Mouse (Mus musculus): ENCODE data around the gene Araf. TPM values are rescaled to one million over a fixed set of nuclear protein-coding genes. Genes with fewer than 3 reads are reported as not detected.
"Not testable (repeated sequence)": the region's sequence is repeated elsewhere in the genome, so short reads cannot be mapped to it uniquely, and the experiment has no call there.

The Araf gene
- 52.9 to 87.7 TPM (median 65.5 TPM) in 3 replicates for total RNA-seq (2017)

- ATAC-seq (replicated peaks; ENCODE audit: insufficient number of reproducible peaks, low FRiP score, low TSS enrichment, poor library complexity, severe bottlenecking): no peak
Measured at GRCm38 (mm10) chrX:20797681-20798080, at the start of gene Araf. Gene Araf (plus strand): TSS chrX:20797814.

- no peak for ATAC-seq (replicated peaks; ENCODE audit: insufficient number of reproducible peaks, low FRiP score, low TSS enrichment, poor library complexity, severe bottlenecking)
Measured at GRCm38 (mm10) chrX:20748829-20749228, 48.8 kb upstream of the Araf start.

GRCm38 (mm10) chrX:20761201-20761600 is 36.4 kb upstream of the Araf start:
- no peak for ATAC-seq (replicated peaks; ENCODE audit: insufficient number of reproducible peaks, low FRiP score, low TSS enrichment, poor library complexity, severe bottlenecking)

GRCm38 (mm10) chrX:20770697-20771381 is 26.8 kb upstream of the Araf start:
- ATAC-seq (replicated peaks; ENCODE audit: insufficient number of reproducible peaks, low FRiP score, low TSS enrichment, poor library complexity, severe bottlenecking): peak; percentile 75; the same call in 1 of the 2 replicates

- ATAC-seq (replicated peaks; ENCODE audit: insufficient number of reproducible peaks, low FRiP score, low TSS enrichment, poor library complexity, severe bottlenecking): no peak
Measured at GRCm38 (mm10) chrX:20771666-20772065, 25.9 kb upstream of the Araf start.

GRCm38 (mm10) chrX:20775271-20776016 is 22.2 kb upstream of the Araf start:
- ATAC-seq (replicated peaks; ENCODE audit: insufficient number of reproducible peaks, low FRiP score, low TSS enrichment, poor library complexity, severe bottlenecking): no peak

- ATAC-seq (replicated peaks; ENCODE audit: insufficient number of reproducible peaks, low FRiP score, low TSS enrichment, poor library complexity, severe bottlenecking): no peak
Measured at GRCm38 (mm10) chrX:20777619-20778018, 20.0 kb upstream of the Araf start.

- no peak for ATAC-seq (replicated peaks; ENCODE audit: insufficient number of reproducible peaks, low FRiP score, low TSS enrichment, poor library complexity, severe bottlenecking)
Measured at GRCm38 (mm10) chrX:20787309-20787708, 10.3 kb upstream of the Araf start.

- ATAC-seq (replicated peaks; ENCODE audit: insufficient number of reproducible peaks, low FRiP score, low TSS enrichment, poor library complexity, severe bottlenecking): no peak
Measured at GRCm38 (mm10) chrX:20792417-20792816, 5.2 kb upstream of the Araf start.

- no peak for ATAC-seq (replicated peaks; ENCODE audit: insufficient number of reproducible peaks, low FRiP score, low TSS enrichment, poor library complexity, severe bottlenecking)
Measured at GRCm38 (mm10) chrX:20793230-20793629, 4.4 kb upstream of the Araf start.

GRCm38 (mm10) chrX:20794229-20794628 is 3.4 kb upstream of the Araf start:
- ATAC-seq (replicated peaks; ENCODE audit: insufficient number of reproducible peaks, low FRiP score, low TSS enrichment, poor library complexity, severe bottlenecking): no peak

GRCm38 (mm10) chrX:20798141-20798796 is 655 bp downstream of the Araf start:
- ATAC-seq (replicated peaks; ENCODE audit: insufficient number of reproducible peaks, low FRiP score, low TSS enrichment, poor library complexity, severe bottlenecking): peak; percentile 71

GRCm38 (mm10) chrX:20798797-20799147 is 1.2 kb downstream of the Araf start:
- ATAC-seq (replicated peaks; ENCODE audit: insufficient number of reproducible peaks, low FRiP score, low TSS enrichment, poor library complexity, severe bottlenecking): no peak

- no peak for ATAC-seq (replicated peaks; ENCODE audit: insufficient number of reproducible peaks, low FRiP score, low TSS enrichment, poor library complexity, severe bottlenecking)
Measured at GRCm38 (mm10) chrX:20801456-20801855, 3.8 kb downstream of the Araf start.

GRCm38 (mm10) chrX:20804301-20804700 is 6.7 kb downstream of the Araf start:
- not testable (repeated sequence) for ATAC-seq (replicated peaks; ENCODE audit: insufficient number of reproducible peaks, low FRiP score, low TSS enrichment, poor library complexity, severe bottlenecking)

GRCm38 (mm10) chrX:20806295-20806694 is 8.7 kb downstream of the Araf start:
- no peak for ATAC-seq (replicated peaks; ENCODE audit: insufficient number of reproducible peaks, low FRiP score, low TSS enrichment, poor library complexity, severe bottlenecking)

GRCm38 (mm10) chrX:20816974-20817373 is 19.4 kb downstream of the Araf start:
- ATAC-seq (replicated peaks; ENCODE audit: insufficient number of reproducible peaks, low FRiP score, low TSS enrichment, poor library complexity, severe bottlenecking): no peak

- peak; percentile 99 for ATAC-seq (replicated peaks; ENCODE audit: insufficient number of reproducible peaks, low FRiP score, low TSS enrichment, poor library complexity, severe bottlenecking)
Measured at GRCm38 (mm10) chrX:20819204-20819628, 21.6 kb downstream of the Araf start.

- peak; percentile 79 for ATAC-seq (replicated peaks; ENCODE audit: insufficient number of reproducible peaks, low FRiP score, low TSS enrichment, poor library complexity, severe bottlenecking)
Measured at GRCm38 (mm10) chrX:20819708-20820426, 22.3 kb downstream of the Araf start.
